Mouse (Mus musculus): Measurements from ENCODE around the gene Hacd3. TPM values are rescaled to one million over a fixed set of nuclear protein-coding genes. Genes with fewer than 3 reads are reported as not detected.
A peak's percentile ranks its signal among the peaks of the same experiment; 100 is the strongest.

Hacd3 gene
- polyA plus RNA-seq, 1 experiment: 22.3 TPM

DNA sequence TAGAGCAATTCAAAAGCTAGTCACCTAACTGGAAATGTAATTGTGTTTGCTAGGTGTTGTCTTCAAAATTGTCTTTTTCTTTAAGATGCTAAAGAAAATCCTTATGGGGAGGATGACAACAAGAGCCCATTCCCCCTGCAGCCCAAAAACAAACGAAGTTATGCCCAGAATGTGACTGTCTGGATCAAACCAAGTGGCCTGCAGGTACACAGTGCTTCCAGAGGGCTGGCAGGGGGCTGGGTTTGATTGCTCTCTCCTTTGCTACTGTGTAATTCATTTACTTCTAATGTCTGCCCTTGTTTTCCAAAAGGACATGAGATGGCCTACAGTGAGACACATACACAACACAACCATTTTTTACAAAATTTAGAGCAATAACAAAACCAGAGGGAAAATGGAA, 39.6 kb downstream of the Hacd3 start:
- H3K4me1 ChIP-seq (ENCODE audit: control insufficient read depth, insufficient read depth, low read length): no peaks in the 10 kb centered on the region
- no peak overlapping the region for H3K27ac ChIP-seq (ENCODE audit: control insufficient read depth, insufficient read depth, low read depth, low read length)
- H3K27me3 ChIP-seq (ENCODE audit: control insufficient read depth, insufficient read depth, low read length): no peaks in the 10 kb centered on the region
- peaks cover 2% of the 10 kb centered on the region for H3K36me3 ChIP-seq (ENCODE audit: control insufficient read depth, insufficient read depth, low read length)
- TF ChIP-seq POLR2A (IDR thresholded peaks at IDR 0.05; ENCODE audit: control insufficient read depth, low read depth, low read length) (no peak), CTCF (IDR thresholded peaks at IDR 0.05; ENCODE audit: control insufficient read depth, insufficient read depth, insufficient replicate concordance, low read depth, low read length) (no peak)
- H3K4me3 ChIP-seq (ENCODE audit: control insufficient read depth, low read depth, low read length): no peak overlapping the region

DNA sequence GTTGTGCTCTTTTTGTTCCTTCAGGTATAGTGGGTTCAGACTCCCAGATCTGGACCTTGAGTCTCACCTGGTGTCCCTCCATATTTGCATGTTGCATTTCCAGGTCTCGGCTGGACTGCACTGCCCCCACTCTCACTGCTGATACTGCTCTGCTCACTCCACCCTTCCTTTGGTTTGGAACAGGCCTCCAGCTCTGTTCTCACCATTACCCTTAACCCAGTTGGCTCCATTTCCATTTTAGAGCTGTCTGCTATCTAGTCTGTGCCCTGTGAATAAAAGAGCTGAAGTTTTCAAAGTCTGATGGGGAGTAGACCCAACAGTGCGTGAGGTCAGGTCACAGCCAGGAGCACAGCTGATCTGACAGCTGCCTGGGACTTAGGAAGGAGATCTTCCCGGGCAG, 40.9 kb downstream of the Hacd3 start:
- no peak overlapping the region for H3K4me3 ChIP-seq (ENCODE audit: control insufficient read depth, low read depth, low read length)
- TF ChIP-seq CTCF (IDR thresholded peaks at IDR 0.05; ENCODE audit: control insufficient read depth, insufficient read depth, insufficient replicate concordance, low read depth, low read length) (no peak), POLR2A (IDR thresholded peaks at IDR 0.05; ENCODE audit: control insufficient read depth, low read depth, low read length) (no peak)
- no peak overlapping the region for H3K27ac ChIP-seq (ENCODE audit: control insufficient read depth, insufficient read depth, low read depth, low read length)
- no peaks in the 10 kb centered on the region for H3K27me3 ChIP-seq (ENCODE audit: control insufficient read depth, insufficient read depth, low read length)
- H3K36me3 ChIP-seq (ENCODE audit: control insufficient read depth, insufficient read depth, low read length): peaks cover 3% of the 10 kb centered on the region
- H3K4me1 ChIP-seq (ENCODE audit: control insufficient read depth, insufficient read depth, low read length): no peaks in the 10 kb centered on the region

DNA sequence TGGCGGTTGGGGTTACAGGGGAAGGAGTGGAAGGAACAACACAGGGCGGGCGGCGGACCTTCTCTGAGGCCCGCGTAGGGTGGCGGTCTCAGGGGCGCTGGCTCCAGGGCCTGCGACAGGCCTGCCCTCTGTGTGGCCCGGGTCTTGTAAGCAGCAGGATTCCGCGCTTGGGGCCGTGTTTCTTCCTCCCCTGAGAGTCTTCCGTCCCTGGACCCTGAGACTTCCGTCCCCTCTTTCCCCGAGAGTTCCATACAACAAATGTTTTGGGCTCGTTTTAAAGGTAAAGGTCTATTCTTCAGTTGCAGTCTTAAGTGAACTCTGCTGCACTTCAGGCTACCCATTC, 60.5 kb downstream of the Hacd3 start:
- no peak for TF ChIP-seq POLR2A (IDR thresholded peaks at IDR 0.05; ENCODE audit: control insufficient read depth, low read depth, low read length)
- TF ChIP-seq CTCF (IDR thresholded peaks at IDR 0.05; ENCODE audit: control insufficient read depth, insufficient read depth, insufficient replicate concordance, low read depth, low read length): no peak
- H3K27ac ChIP-seq (ENCODE audit: control insufficient read depth, insufficient read depth, low read depth, low read length): peak overlapping the region; percentile 95
- no peaks in the 10 kb centered on the region for H3K36me3 ChIP-seq (ENCODE audit: control insufficient read depth, insufficient read depth, low read length)
- H3K4me1 ChIP-seq (ENCODE audit: control insufficient read depth, insufficient read depth, low read length): peaks cover 8% of the 10 kb centered on the region
- peak overlapping the region; percentile 100 for H3K4me3 ChIP-seq (ENCODE audit: control insufficient read depth, low read depth, low read length)
- no peaks in the 10 kb centered on the region for H3K27me3 ChIP-seq (ENCODE audit: control insufficient read depth, insufficient read depth, low read length)

DNA sequence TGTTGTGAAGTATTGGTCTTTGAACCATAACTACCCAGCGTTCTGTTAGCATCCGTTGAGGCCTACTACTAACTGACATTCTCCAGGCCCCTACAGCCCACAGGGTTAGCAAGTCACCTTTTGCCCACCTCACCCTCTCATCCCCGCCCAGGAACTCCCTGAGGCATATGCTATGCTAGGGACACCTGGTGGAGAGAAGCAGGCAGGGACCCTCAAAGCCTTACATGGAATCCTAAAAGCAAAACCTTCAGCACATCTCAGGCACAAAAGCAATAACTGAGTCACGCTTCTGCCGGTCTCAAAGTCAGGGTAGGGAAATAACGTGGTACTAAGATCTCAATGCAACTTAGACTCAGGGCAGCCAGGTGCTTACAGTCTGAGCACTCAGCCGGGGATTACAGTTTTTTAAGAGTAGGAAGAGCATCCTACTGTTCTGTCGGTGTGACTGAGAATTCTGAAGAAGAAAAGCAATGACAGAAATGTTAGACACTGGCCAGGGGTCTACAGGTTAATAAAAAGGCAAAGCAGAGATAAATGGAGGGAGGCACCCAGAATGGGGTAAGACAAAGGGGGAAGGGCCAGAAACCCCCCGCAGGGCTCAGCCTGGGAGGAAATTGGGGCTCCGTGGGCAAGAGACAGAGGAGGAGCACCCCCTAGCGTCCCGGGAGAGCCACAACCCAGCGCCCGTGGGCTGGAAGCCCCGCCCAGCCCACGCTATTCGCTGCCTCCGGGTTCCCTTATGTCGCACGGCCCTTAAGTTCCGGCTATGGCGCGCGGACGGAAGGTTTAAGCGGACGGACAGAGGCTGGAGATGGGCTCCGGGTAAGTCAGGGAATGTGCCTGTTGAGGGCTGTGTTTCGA, 61.1 kb downstream of the Hacd3 start, which contains the start of gene Ints14:
Ints14 (plus strand) TSS at position 789 of the 861 bp plus-strand sequence.
- Histone ChIP-seq H3K4me1 (ENCODE audit: control insufficient read depth, insufficient read depth, low read length) (peaks cover 8% of the 10 kb centered on the region), H3K27me3 (ENCODE audit: control insufficient read depth, insufficient read depth, low read length) (no peaks in the 10 kb centered on the region), H3K36me3 (ENCODE audit: control insufficient read depth, insufficient read depth, low read length) (no peaks in the 10 kb centered on the region), H3K27ac (ENCODE audit: control insufficient read depth, insufficient read depth, low read depth, low read length) (peak within 1 kb of the TSS; percentile 95), H3K4me3 (ENCODE audit: control insufficient read depth, low read depth, low read length) (peak within 1 kb of the TSS; percentile 100)
- TF ChIP-seq CTCF (IDR thresholded peaks at IDR 0.05; ENCODE audit: control insufficient read depth, insufficient read depth, insufficient replicate concordance, low read depth, low read length) (peak; percentile 77), POLR2A (IDR thresholded peaks at IDR 0.05; ENCODE audit: control insufficient read depth, low read depth, low read length) (peak; percentile 98)

DNA sequence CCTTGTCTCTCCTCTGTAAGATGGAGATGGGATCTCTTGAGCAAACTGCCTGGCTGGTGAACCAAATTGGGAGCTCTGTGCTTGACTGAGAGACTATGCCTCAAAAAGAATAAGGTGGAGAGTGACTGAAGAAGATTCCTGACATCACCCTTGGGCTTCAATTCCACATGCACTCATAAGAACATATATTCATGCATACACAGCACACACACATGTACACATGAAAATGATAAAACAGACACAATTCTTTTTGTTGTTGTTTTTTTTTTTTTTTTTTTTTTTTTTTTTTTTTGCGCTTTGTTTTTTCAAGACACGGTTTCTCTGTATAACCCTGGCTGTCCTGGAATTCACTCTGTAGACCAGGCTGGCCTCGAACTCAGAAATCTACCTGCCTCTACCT, 64.2 kb downstream of the Hacd3 start:
- TF ChIP-seq CTCF (IDR thresholded peaks at IDR 0.05; ENCODE audit: control insufficient read depth, insufficient read depth, insufficient replicate concordance, low read depth, low read length) (no peak), POLR2A (IDR thresholded peaks at IDR 0.05; ENCODE audit: control insufficient read depth, low read depth, low read length) (no peak)
- Histone ChIP-seq H3K27ac (ENCODE audit: control insufficient read depth, insufficient read depth, low read depth, low read length) (no peak overlapping the region), H3K4me1 (ENCODE audit: control insufficient read depth, insufficient read depth, low read length) (peaks cover 8% of the 10 kb centered on the region), H3K27me3 (ENCODE audit: control insufficient read depth, insufficient read depth, low read length) (no peaks in the 10 kb centered on the region), H3K4me3 (ENCODE audit: control insufficient read depth, low read depth, low read length) (no peak overlapping the region), H3K36me3 (ENCODE audit: control insufficient read depth, insufficient read depth, low read length) (no peaks in the 10 kb centered on the region)

DNA sequence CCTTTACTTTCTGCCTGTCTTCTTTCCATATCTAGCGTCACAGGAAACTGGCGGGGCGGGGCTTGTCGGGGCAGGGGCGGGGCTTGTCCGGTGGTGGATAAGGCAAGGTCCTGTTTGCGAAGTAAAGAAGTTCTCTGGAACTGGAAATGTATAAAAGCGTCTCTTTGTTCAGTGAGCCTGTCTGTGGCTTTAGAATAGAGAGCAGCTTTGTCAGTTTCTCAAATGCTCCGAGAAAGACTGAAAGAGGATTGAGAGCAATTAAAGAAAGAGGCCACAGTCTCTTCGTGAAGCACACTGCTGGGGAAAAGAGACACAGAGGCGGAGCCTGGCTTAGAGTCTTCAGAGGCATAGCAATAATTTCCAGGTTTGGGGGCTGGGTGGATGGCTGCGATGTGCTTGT, 65.2 kb downstream of the Hacd3 start:
- TF ChIP-seq CTCF (IDR thresholded peaks at IDR 0.05; ENCODE audit: control insufficient read depth, insufficient read depth, insufficient replicate concordance, low read depth, low read length) (no peak), POLR2A (IDR thresholded peaks at IDR 0.05; ENCODE audit: control insufficient read depth, low read depth, low read length) (no peak)
- Histone ChIP-seq H3K4me1 (ENCODE audit: control insufficient read depth, insufficient read depth, low read length) (peaks cover 7% of the 10 kb centered on the region), H3K27me3 (ENCODE audit: control insufficient read depth, insufficient read depth, low read length) (no peaks in the 10 kb centered on the region), H3K36me3 (ENCODE audit: control insufficient read depth, insufficient read depth, low read length) (no peaks in the 10 kb centered on the region), H3K4me3 (ENCODE audit: control insufficient read depth, low read depth, low read length) (no peak overlapping the region; the same call in 1 of the 2 replicates), H3K27ac (ENCODE audit: control insufficient read depth, insufficient read depth, low read depth, low read length) (no peak overlapping the region; the same call in 1 of the 2 replicates)

DNA sequence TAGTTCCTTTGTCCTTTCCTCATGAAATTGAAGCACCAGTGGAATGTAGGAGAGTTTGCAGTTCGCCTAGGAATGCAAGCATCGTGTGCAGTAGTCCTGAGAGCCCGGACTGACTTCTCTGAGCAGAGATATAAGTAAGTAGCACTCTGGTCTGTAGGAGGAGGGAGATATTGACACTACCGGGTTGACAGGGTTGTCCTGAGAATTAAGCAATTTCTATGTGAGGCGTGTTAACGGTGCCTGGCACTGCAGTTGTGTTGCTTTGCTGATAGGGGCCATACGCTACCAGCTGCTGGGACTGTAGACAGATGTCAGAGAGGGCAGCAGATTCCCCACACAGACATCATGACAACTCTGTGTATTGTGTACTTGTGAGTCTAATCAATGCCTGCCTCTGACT, 68.3 kb downstream of the Hacd3 start:
- Histone ChIP-seq H3K27me3 (ENCODE audit: control insufficient read depth, insufficient read depth, low read length) (no peaks in the 10 kb centered on the region), H3K36me3 (ENCODE audit: control insufficient read depth, insufficient read depth, low read length) (no peaks in the 10 kb centered on the region), H3K4me1 (ENCODE audit: control insufficient read depth, insufficient read depth, low read length) (peaks cover 16% of the 10 kb centered on the region), H3K27ac (ENCODE audit: control insufficient read depth, insufficient read depth, low read depth, low read length) (no peak overlapping the region), H3K4me3 (ENCODE audit: control insufficient read depth, low read depth, low read length) (no peak overlapping the region)
- TF ChIP-seq POLR2A (IDR thresholded peaks at IDR 0.05; ENCODE audit: control insufficient read depth, low read depth, low read length) (no peak), CTCF (IDR thresholded peaks at IDR 0.05; ENCODE audit: control insufficient read depth, insufficient read depth, insufficient replicate concordance, low read depth, low read length) (no peak)

All from testis, adult 2 months (tissue).